Mouse (Mus musculus) heart, embryonic 14.5 days (tissue): ENCODE measurements around the gene Nsun6. TPM values are rescaled to one million over a fixed set of nuclear protein-coding genes. Genes with fewer than 3 reads are reported as not detected.
A peak's percentile ranks its signal among the peaks of the same experiment; 100 is the strongest.

Source experiments
- ATAC-seq: fragments of 200-750 bp; cut with Nextera tagmentation; 2 replicates; pipeline ENCODE4 v1.8.0; 2017; ENCODE audit warnings: low read depth, moderate TSS enrichment; ENCODE audit not compliant: insufficient number of reproducible peaks, insufficient read depth, low FRiP score
- H3K27ac ChIP-seq, 2 experiments: fragments of 200-500 bp in 1 of 2; fragments of 300-500 bp in 1 of 2; sonication (generic) in 1 of 2; replicated peaks in 1 of 2; 2 replicates each; pipeline ENCODE4 v1.5.1; 2012 to 2014; ENCODE audit warnings: low read depth in 2 of 2, low read length in 2 of 2, control low read depth in 1 of 2, mild to moderate bottlenecking in 1 of 2, mixed read lengths in 1 of 2; ENCODE audit not compliant: control insufficient read depth in 1 of 2, insufficient read depth in 1 of 2
- H3K27me3 ChIP-seq: fragments of 300-500 bp; sonication (generic); 2 replicates; pipeline ENCODE4 v1.6.1; 2014; ENCODE audit warnings: mild to moderate bottlenecking, low read length, control low read depth; ENCODE audit not compliant: control insufficient read depth, insufficient read depth
- H3K36me3 ChIP-seq: fragments of 300-500 bp; sonication (generic); 2 replicates; pipeline ENCODE4 v1.6.1; 2014; ENCODE audit warnings: mild to moderate bottlenecking, control low read depth, low read length, mixed read lengths; ENCODE audit not compliant: control insufficient read depth, insufficient read depth
- H3K4me1 ChIP-seq, 2 experiments: fragments of 200-500 bp in 1 of 2; fragments of 300-500 bp in 1 of 2; sonication (generic) in 1 of 2; 2 replicates each; pipeline ENCODE4 v1.6.1; 2012 to 2014; ENCODE audit warnings: low read length in 2 of 2, control low read depth in 1 of 2, mixed read lengths in 1 of 2; ENCODE audit not compliant: control insufficient read depth in 2 of 2, insufficient read depth in 2 of 2
- H3K4me2 ChIP-seq: fragments of 300-500 bp; sonication (generic); 2 replicates; pipeline ENCODE4 v1.6.1; 2014; ENCODE audit warnings: mild to moderate bottlenecking, low read length
- H3K4me3 ChIP-seq, 2 experiments: fragments of 200-500 bp in 1 of 2; fragments of 300-500 bp in 1 of 2; sonication (generic) in 1 of 2; 2 replicates each; pipeline ENCODE4 v1.5.1; 2012 to 2014; ENCODE audit warnings: low read length in 2 of 2, mild to moderate bottlenecking in 2 of 2, control low read depth in 1 of 2, low read depth in 1 of 2, moderate library complexity in 1 of 2; ENCODE audit not compliant: control insufficient read depth in 1 of 2, insufficient read depth in 1 of 2
- H3K9ac ChIP-seq: fragments of 300-500 bp; sonication (generic); 2 replicates; pipeline ENCODE4 v1.6.1; 2014; ENCODE audit warnings: mild to moderate bottlenecking, low read length
- H3K9me3 ChIP-seq: fragments of 300-500 bp; sonication (generic); 2 replicates; pipeline ENCODE4 v1.6.1; 2016; ENCODE audit warnings: low read length, control low read depth; ENCODE audit not compliant: control insufficient read depth
- WGBS: fragments of 180-500 bp; shearing (Covaris S2); extraction: QIAGEN DNeasy Blood & Tissue Kit; methylation state at CpG from one replicate; pipeline ENCODE4 v1.1.7; 2014; 5-methylcytosine and 5-hydroxymethylcytosine counted together
- polyA plus RNA-seq: library from polyadenylated mRNA; unstranded; fragments of >200 nt; fragmentation: Nextera tagmentation; extraction: Ambion mirVana; gene quantifications from 2 replicates; pipeline ENCODE4 v1.2.1, GENCODE M21; 2014

Gene Nsun6
- polyA plus RNA-seq, 1 experiment from 2014 or later: 7.3 TPM

- Histone ChIP-seq H3K36me3 (peaks cover 10% of the 10 kb centered on the region), H3K4me2 (no peak overlapping the region), H3K9me3 (no peaks in the 10 kb centered on the region), H3K9ac (no peak overlapping the region), H3K4me3 (no peak overlapping the region), H3K27ac (no peak overlapping the region), H3K4me1 (peaks cover 2 to 7% of the 10 kb centered on the region in 2 experiments), H3K27me3 (no peaks in the 10 kb centered on the region)
- no peak for ATAC-seq
- 84% methylated on average over 7 of the region's 7 CpGs for WGBS
These were observed 9.8 kb upstream of the Nsun6 start for GRCm38 (mm10) chr2:15064380-15065269.

- H3K27ac ChIP-seq: no peak overlapping the region
- ATAC-seq: no peak
- 50% methylated on average over 1 of the region's 1 CpGs for WGBS
These were observed 8.9 kb upstream of the Nsun6 start for GRCm38 (mm10) chr2:15063815-15064214.

GRCm38 (mm10) chr2:15060856-15061255, 6.0 kb upstream of the Nsun6 start:
- Histone ChIP-seq H3K27me3 (no peaks in the 10 kb centered on the region), H3K9ac (no peak overlapping the region), H3K27ac (no peak overlapping the region), H3K4me2 (no peak overlapping the region), H3K4me3 (no peak overlapping the region), H3K9me3 (no peaks in the 10 kb centered on the region), H3K4me1 (peaks cover 2 to 19% of the 10 kb centered on the region in 2 experiments), H3K36me3 (no peaks in the 10 kb centered on the region)
- 89% methylated on average over 3 of the region's 3 CpGs for WGBS
- ATAC-seq: no peak

More at GRCm38 (mm10) chr2:15063815-15064214, 8.9 kb upstream of the Nsun6 start:
- 0 out of 2 replicates have a peak, but pooled peaks cover 5% of the 10 kb centered on the region for H3K36me3 ChIP-seq
- no peak overlapping the region for H3K4me3 ChIP-seq
- no peaks in the 10 kb centered on the region for H3K27me3 ChIP-seq
- no peak overlapping the region for H3K9ac ChIP-seq
- no peak overlapping the region for H3K4me2 ChIP-seq
- no peaks in the 10 kb centered on the region for H3K9me3 ChIP-seq
- H3K4me1 ChIP-seq: peaks cover 2 to 7% of the 10 kb centered on the region in 2 experiments

GRCm38 (mm10) chr2:15058227-15058626, 3.4 kb upstream of the Nsun6 start:
- WGBS: 72% methylated on average over 5 of the region's 5 CpGs
- Histone ChIP-seq H3K9me3 (no peaks in the 10 kb centered on the region), H3K27me3 (no peaks in the 10 kb centered on the region), H3K4me2 (no peak overlapping the region), H3K27ac (no peak overlapping the region; a peak in 1 of 4 replicates), H3K4me1 (peaks cover 2 to 17% of the 10 kb centered on the region in 2 experiments; a peak in 3 of 4 replicates), H3K4me3 (no peak overlapping the region), H3K36me3 (no peaks in the 10 kb centered on the region), H3K9ac (no peak overlapping the region)
- no peak for ATAC-seq

GRCm38 (mm10) chr2:15055741-15056151, 877 bp upstream of the Nsun6 start:
- Histone ChIP-seq H3K36me3 (no peaks in the 10 kb centered on the region), H3K27me3 (no peaks in the 10 kb centered on the region), H3K4me3 (peak overlapping the region; percentile 91 to 100), H3K27ac (peak overlapping the region; percentile 89 to 95; a peak in 3 of 4 replicates), H3K4me1 (peaks cover 2 to 17% of the 10 kb centered on the region in 2 experiments; a peak in 3 of 4 replicates), H3K4me2 (peak overlapping the region; percentile 67), H3K9ac (peak overlapping the region; percentile 96), H3K9me3 (no peaks in the 10 kb centered on the region)
- ATAC-seq: no peak
- WGBS: 2% methylated on average over 15 of the region's 15 CpGs

- ATAC-seq: peak; percentile 5; the same call in 1 of the 2 replicates
- Histone ChIP-seq H3K9ac (peak overlapping the region; percentile 84), H3K4me1 (peaks cover 2 to 20% of the 10 kb centered on the region in 2 experiments), H3K4me3 (peak overlapping the region; percentile 78 to 91), H3K9me3 (no peaks in the 10 kb centered on the region), H3K36me3 (no peaks in the 10 kb centered on the region), H3K4me2 (peak overlapping the region; percentile 79), H3K27ac (peak overlapping the region; percentile 95 to 97), H3K27me3 (no peaks in the 10 kb centered on the region)
- WGBS: 19% methylated on average over 10 of the region's 10 CpGs
These were observed 373 bp downstream of the Nsun6 start for GRCm38 (mm10) chr2:15054496-15054895.

DNA sequence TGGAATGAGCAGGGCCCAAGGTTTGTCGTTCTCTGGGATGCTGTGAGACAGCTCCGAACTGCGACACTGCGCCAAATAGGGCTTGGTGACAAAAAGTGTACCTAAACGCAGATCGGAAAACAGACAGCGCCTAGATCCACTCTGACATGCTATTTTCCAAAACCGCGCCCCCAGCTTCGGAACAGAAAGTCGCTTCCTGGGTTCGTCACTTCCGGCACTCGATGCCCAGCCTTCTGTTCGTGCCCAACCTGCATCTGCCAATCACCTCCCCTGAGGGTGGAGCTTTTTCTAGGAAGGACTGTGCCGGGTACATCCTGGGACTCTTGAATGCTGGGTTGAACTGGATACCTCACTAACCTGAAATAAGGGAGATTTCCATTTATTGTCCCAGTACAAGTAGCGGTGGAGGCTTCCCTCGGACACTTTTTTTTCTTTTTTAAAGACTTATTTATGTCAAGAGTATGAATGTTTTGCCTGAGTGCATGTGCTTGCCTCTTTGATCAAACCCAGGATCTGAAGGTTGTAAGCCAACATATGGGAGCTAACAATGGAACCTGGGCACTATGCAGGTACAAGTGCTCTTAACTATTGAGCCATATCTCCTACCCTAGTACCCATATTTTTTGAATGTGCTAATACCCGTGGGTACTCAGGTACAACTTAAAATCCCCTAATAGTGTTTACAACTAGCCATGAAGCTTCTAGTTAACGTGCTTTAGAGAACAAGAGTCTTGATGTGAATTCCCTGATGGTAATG, 5.6 kb downstream of the Nsun6 start, which contains the start of gene Arl5b:
Gene Arl5b (plus strand): TSS at position 279 of the 757 bp plus-strand sequence.
- peak within 1 kb of the TSS; percentile 73 for H3K9ac ChIP-seq
- H3K27ac ChIP-seq: peak within 1 kb of the TSS; percentile 54 to 76; a peak in 3 of 4 replicates
- H3K36me3 ChIP-seq: peaks cover 10% of the 10 kb centered on the region; the same call in 1 of the 2 replicates
- H3K4me3 ChIP-seq: peak within 1 kb of the TSS; percentile 60 to 98
- no peaks in the 10 kb centered on the region for H3K9me3 ChIP-seq
- H3K4me1 ChIP-seq: peaks cover under 1 to 13% of the 10 kb centered on the region in 2 experiments; a peak in 3 of 4 replicates
- WGBS: 8% methylated on average over 20 of the region's 20 CpGs
- H3K27me3 ChIP-seq: no peaks in the 10 kb centered on the region
- ATAC-seq: peak; percentile 91
- peak within 1 kb of the TSS; percentile 68 for H3K4me2 ChIP-seq
